Mouse (Mus musculus): ENCODE measurements around the gene Usp9x. TPM values are rescaled to one million over a fixed set of nuclear protein-coding genes. Genes with fewer than 3 reads are reported as not detected.

Usp9x gene
- polyA plus RNA-seq, 1 experiment from 2014 or later, result 68.7 TPM

- WGBS, result 78% methylated on average over 1 of the region's 1 CpGs
- ATAC-seq (ENCODE audit: insufficient read depth, low FRiP score, low TSS enrichment), result no peak
- no peaks in the 10 kb centered on the region for H3K36me3 ChIP-seq (ENCODE audit: control insufficient read depth, insufficient read depth, low read length)
- H3K4me3 ChIP-seq (ENCODE audit: low read depth, low read length), result no peak overlapping the region
- no peak for DNase-seq (ENCODE audit: low spot score)
- no peak overlapping the region for H3K27ac ChIP-seq (ENCODE audit: low read depth, low read length)
- H3K27me3 ChIP-seq (ENCODE audit: control insufficient read depth, insufficient read depth, low read length), result no peaks in the 10 kb centered on the region
- H3K4me2 ChIP-seq (ENCODE audit: low read depth), result no peak overlapping the region
- no peaks in the 10 kb centered on the region for H3K4me1 ChIP-seq (ENCODE audit: control insufficient read depth, insufficient read depth, low read length)
- H3K9ac ChIP-seq (ENCODE audit: low read length), result no peak overlapping the region
- no peaks in the 10 kb centered on the region for H3K9me3 ChIP-seq (ENCODE audit: control insufficient read depth, low read length)
Measured at GRCm38 (mm10) chrX:13040391-13040790, 30.9 kb upstream of the Usp9x start.

GRCm38 (mm10) chrX:13041630-13042129 is 29.6 kb upstream of the Usp9x start:
- peak overlapping the region; percentile 39 for H3K9ac ChIP-seq (ENCODE audit: low read length)

GRCm38 (mm10) chrX:13043780-13044179 is 27.5 kb upstream of the Usp9x start:
- Histone ChIP-seq H3K4me1 (ENCODE audit: control insufficient read depth, insufficient read depth, low read length) (peaks cover 2% of the 10 kb centered on the region; the same call in 1 of the 2 replicates), H3K4me3 (ENCODE audit: low read depth, low read length) (no peak overlapping the region), H3K27ac (ENCODE audit: low read depth, low read length) (no peak overlapping the region), H3K27me3 (ENCODE audit: control insufficient read depth, insufficient read depth, low read length) (no peaks in the 10 kb centered on the region), H3K4me2 (ENCODE audit: low read depth) (no peak overlapping the region), H3K36me3 (ENCODE audit: control insufficient read depth, insufficient read depth, low read length) (no peaks in the 10 kb centered on the region), H3K9ac (ENCODE audit: low read length) (no peak overlapping the region), H3K9me3 (ENCODE audit: control insufficient read depth, low read length) (no peaks in the 10 kb centered on the region)
- no peak for DNase-seq (ENCODE audit: low spot score)
- WGBS, result 95% methylated on average over 2 of the region's 2 CpGs
- ATAC-seq (ENCODE audit: insufficient read depth, low FRiP score, low TSS enrichment), result no peak

More at GRCm38 (mm10) chrX:13041630-13042129, 29.6 kb upstream of the Usp9x start:
- Histone ChIP-seq H3K4me3 (ENCODE audit: low read depth, low read length) (peak overlapping the region; percentile 36), H3K4me2 (ENCODE audit: low read depth) (peak overlapping the region; percentile 46), H3K36me3 (ENCODE audit: control insufficient read depth, insufficient read depth, low read length) (no peaks in the 10 kb centered on the region), H3K4me1 (ENCODE audit: control insufficient read depth, insufficient read depth, low read length) (no peaks in the 10 kb centered on the region), H3K27ac (ENCODE audit: low read depth, low read length) (peak overlapping the region; percentile 83), H3K27me3 (ENCODE audit: control insufficient read depth, insufficient read depth, low read length) (no peaks in the 10 kb centered on the region), H3K9me3 (ENCODE audit: control insufficient read depth, low read length) (no peaks in the 10 kb centered on the region)
- peak; percentile 97 for ATAC-seq (ENCODE audit: insufficient read depth, low FRiP score, low TSS enrichment)
- DNase-seq (ENCODE audit: low spot score), result peak; percentile 91
- WGBS, result 8% methylated on average over 34 of the region's 35 CpGs

GRCm38 (mm10) chrX:13044666-13045065 is 26.6 kb upstream of the Usp9x start:
- DNase-seq (ENCODE audit: low spot score), result no peak
- no peak for ATAC-seq (ENCODE audit: insufficient read depth, low FRiP score, low TSS enrichment)
- Histone ChIP-seq H3K27me3 (ENCODE audit: control insufficient read depth, insufficient read depth, low read length) (no peaks in the 10 kb centered on the region), H3K4me2 (ENCODE audit: low read depth) (no peak overlapping the region), H3K4me1 (ENCODE audit: control insufficient read depth, insufficient read depth, low read length) (peaks cover 2% of the 10 kb centered on the region; the same call in 1 of the 2 replicates), H3K9me3 (ENCODE audit: control insufficient read depth, low read length) (no peaks in the 10 kb centered on the region), H3K36me3 (ENCODE audit: control insufficient read depth, insufficient read depth, low read length) (no peaks in the 10 kb centered on the region), H3K27ac (ENCODE audit: low read depth, low read length) (no peak overlapping the region), H3K9ac (ENCODE audit: low read length) (no peak overlapping the region), H3K4me3 (ENCODE audit: low read depth, low read length) (no peak overlapping the region)
- 82% methylated on average over 5 of the region's 5 CpGs for WGBS

GRCm38 (mm10) chrX:13046893-13047435 is 24.3 kb upstream of the Usp9x start:
- Histone ChIP-seq H3K27me3 (ENCODE audit: control insufficient read depth, insufficient read depth, low read length) (no peaks in the 10 kb centered on the region), H3K4me3 (ENCODE audit: low read depth, low read length) (no peak overlapping the region), H3K4me2 (ENCODE audit: low read depth) (no peak overlapping the region), H3K36me3 (ENCODE audit: control insufficient read depth, insufficient read depth, low read length) (no peaks in the 10 kb centered on the region), H3K9ac (ENCODE audit: low read length) (no peak overlapping the region), H3K27ac (ENCODE audit: low read depth, low read length) (no peak overlapping the region), H3K4me1 (ENCODE audit: control insufficient read depth, insufficient read depth, low read length) (peaks cover 2% of the 10 kb centered on the region; the same call in 1 of the 2 replicates), H3K9me3 (ENCODE audit: control insufficient read depth, low read length) (no peaks in the 10 kb centered on the region)
- 57% methylated on average over 6 of the region's 6 CpGs for WGBS
- ATAC-seq (ENCODE audit: insufficient read depth, low FRiP score, low TSS enrichment) (no peak), DNase-seq (ENCODE audit: low spot score) (no peak)

- DNase-seq (ENCODE audit: low spot score) (peak; percentile 17), ATAC-seq (ENCODE audit: insufficient read depth, low FRiP score, low TSS enrichment) (no peak)
- Histone ChIP-seq H3K9ac (ENCODE audit: low read length) (peak overlapping the region; percentile 32), H3K4me1 (ENCODE audit: control insufficient read depth, insufficient read depth, low read length) (peaks cover 2% of the 10 kb centered on the region; the same call in 1 of the 2 replicates), H3K27ac (ENCODE audit: low read depth, low read length) (no peak overlapping the region), H3K4me3 (ENCODE audit: low read depth, low read length) (no peak overlapping the region), H3K4me2 (ENCODE audit: low read depth) (0 out of 2 replicates have a peak overlapping the region, but pooled peaks have one; percentile 25), H3K9me3 (ENCODE audit: control insufficient read depth, low read length) (no peaks in the 10 kb centered on the region), H3K27me3 (ENCODE audit: control insufficient read depth, insufficient read depth, low read length) (no peaks in the 10 kb centered on the region), H3K36me3 (ENCODE audit: control insufficient read depth, insufficient read depth, low read length) (no peaks in the 10 kb centered on the region)
- 16% methylated on average over 14 of the region's 14 CpGs for WGBS
Measured at GRCm38 (mm10) chrX:13047631-13048345, 23.5 kb upstream of the Usp9x start.

GRCm38 (mm10) chrX:13054612-13055011 is 16.7 kb upstream of the Usp9x start:
- no peaks in the 10 kb centered on the region for H3K4me1 ChIP-seq (ENCODE audit: control insufficient read depth, insufficient read depth, low read length)
- H3K36me3 ChIP-seq (ENCODE audit: control insufficient read depth, insufficient read depth, low read length), result no peaks in the 10 kb centered on the region
- 94% methylated on average over 1 of the region's 1 CpGs for WGBS
- no peaks in the 10 kb centered on the region for H3K27me3 ChIP-seq (ENCODE audit: control insufficient read depth, insufficient read depth, low read length)
- H3K4me3 ChIP-seq (ENCODE audit: low read depth, low read length), result no peak overlapping the region
- ATAC-seq (ENCODE audit: insufficient read depth, low FRiP score, low TSS enrichment), result no peak
- no peak overlapping the region for H3K4me2 ChIP-seq (ENCODE audit: low read depth)
- H3K9ac ChIP-seq (ENCODE audit: low read length), result no peak overlapping the region
- no peak for DNase-seq (ENCODE audit: low spot score)
- no peaks in the 10 kb centered on the region for H3K9me3 ChIP-seq (ENCODE audit: control insufficient read depth, low read length)
- H3K27ac ChIP-seq (ENCODE audit: low read depth, low read length), result no peak overlapping the region

GRCm38 (mm10) chrX:13061961-13062360 is 9.3 kb upstream of the Usp9x start:
- H3K4me2 ChIP-seq (ENCODE audit: low read depth), result no peak overlapping the region
- H3K9me3 ChIP-seq (ENCODE audit: control insufficient read depth, low read length), result no peaks in the 10 kb centered on the region
- 69% methylated on average over 3 of the region's 3 CpGs for WGBS
- no peaks in the 10 kb centered on the region for H3K27me3 ChIP-seq (ENCODE audit: control insufficient read depth, insufficient read depth, low read length)
- no peak overlapping the region for H3K9ac ChIP-seq (ENCODE audit: low read length)
- ATAC-seq (ENCODE audit: insufficient read depth, low FRiP score, low TSS enrichment), result no peak
- H3K4me1 ChIP-seq (ENCODE audit: control insufficient read depth, insufficient read depth, low read length), result no peaks in the 10 kb centered on the region
- H3K36me3 ChIP-seq (ENCODE audit: control insufficient read depth, insufficient read depth, low read length), result no peaks in the 10 kb centered on the region
- H3K4me3 ChIP-seq (ENCODE audit: low read depth, low read length), result no peak overlapping the region
- H3K27ac ChIP-seq (ENCODE audit: low read depth, low read length), result no peak overlapping the region
- no peak for DNase-seq (ENCODE audit: low spot score)

Measured in neural tube, embryonic 11.5 days (tissue).